Mouse (Mus musculus) liver, embryonic 14.5 days (tissue): Measurements from ENCODE around the gene Klhl31.

Experiments used
- CTCF ChIP-seq: IDR thresholded peaks from 2 replicates; pipeline ENCODE4 v1.5.1; 2016; ENCODE audit warnings: antibody characterized with exemption, low read depth, control low read depth
- EP300 ChIP-seq: IDR thresholded peaks from 2 replicates; pipeline ENCODE4 v1.6.1; 2016; ENCODE audit warnings: antibody characterized with exemption, low read depth

GRCm38 (mm10) chr9:77671004-77671403 lies 34.7 kb downstream of the Klhl31 start:
- TF ChIP-seq EP300 (no peak), CTCF (no peak)
